8 mouse cellular contexts compared by ENCODE assay signal in genomic region chr1:86486703-86487294, GRCm38 (mm10). TPM values are rescaled to one million over a fixed set of nuclear protein-coding genes. Genes with fewer than 3 reads are reported as not detected.
DNase-seq lines count a peak whose midpoint lies in the region; ATAC-seq and TF ChIP-seq lines count a peak whose summit lies in the region.

No protein-coding gene starts in this region.

- TF ChIP-seq EP300 in ES-Bruce4 (IDR thresholded peaks at IDR 0.05; ENCODE audit: insufficient read depth, low read depth, low read length) = no peak

- no peak for TF ChIP-seq POLR2A in ES-Bruce4 (IDR thresholded peaks at IDR 0.05; ENCODE audit: insufficient read depth, low read length)

- WGBS in heart, embryonic 12.5 days = 6% methylated on average over 13 of the region's 13 CpGs
- 10% methylated on average over 13 of the region's 13 CpGs for WGBS in forebrain, embryonic 16.5 days
- 4% methylated on average over 13 of the region's 13 CpGs for WGBS in liver, embryonic 16.5 days (ENCODE audit: insufficient replicate concordance)

- H3K4me3 ChIP-seq in heart, embryonic 12.5 days = peak overlapping the region; percentile 69
- H3K4me3 ChIP-seq in ES-Bruce4 (ENCODE audit: low read depth, low read length) = peak overlapping the region; percentile 90
- H3K4me3 ChIP-seq in forebrain, embryonic 16.5 days (replicated peaks; ENCODE audit: low read length) = peak overlapping the region; percentile 64
- H3K4me3 ChIP-seq in liver, embryonic 16.5 days (ENCODE audit: low read depth, low read length) = peak overlapping the region; percentile 84

- H3K9me3 ChIP-seq in heart, embryonic 12.5 days (replicated peaks) = no peaks in the 10 kb centered on the region
- H3K9me3 ChIP-seq in ES-Bruce4 (replicated peaks; ENCODE audit: control insufficient read depth, insufficient read depth, low read length, poor library complexity, severe bottlenecking) = no peaks in the 10 kb centered on the region
- no peaks in the 10 kb centered on the region for H3K9me3 ChIP-seq in forebrain, embryonic 16.5 days (ENCODE audit: control insufficient read depth, low read length)
- H3K9me3 ChIP-seq in liver, embryonic 16.5 days (replicated peaks; ENCODE audit: control insufficient read depth, low read length) = no peaks in the 10 kb centered on the region

- TF ChIP-seq CTCF in ES-Bruce4 (IDR thresholded peaks at IDR 0.05; ENCODE audit: low read depth, low read length) = no peak

- H3K27ac ChIP-seq in heart, embryonic 12.5 days (ENCODE audit: poor library complexity, severe bottlenecking) = peak overlapping the region; percentile 95
- H3K27ac ChIP-seq in ES-Bruce4 (ENCODE audit: insufficient read depth, low read length) = peak overlapping the region; percentile 83
- peak overlapping the region; percentile 99 for H3K27ac ChIP-seq in forebrain, embryonic 16.5 days (ENCODE audit: low read length)
- peak overlapping the region; percentile 95 for H3K27ac ChIP-seq in liver, embryonic 16.5 days (ENCODE audit: low read length)

- no peak for DNase-seq in heart, postnatal 14 days
- no peak for DNase-seq in Muller cell, postnatal 12 days (ENCODE audit: inconsistent ontology term)
- DNase-seq in frontal cortex, adult 2 months (ENCODE audit: extremely low spot score in 1 of 2, low spot score in 1 of 2) = no peak
- no peak for DNase-seq in testis, postnatal 10 days (ENCODE audit: low spot score)

- H3K4me2 ChIP-seq in heart, embryonic 12.5 days = peak overlapping the region; percentile 82
- peak overlapping the region; percentile 63 for H3K4me2 ChIP-seq in forebrain, embryonic 16.5 days (ENCODE audit: low read length)
- peak overlapping the region; percentile 94 for H3K4me2 ChIP-seq in liver, embryonic 16.5 days (ENCODE audit: low read depth, low read length)

- peak overlapping the region; percentile 74 for H3K9ac ChIP-seq in heart, embryonic 12.5 days
- peak overlapping the region; percentile 67 for H3K9ac ChIP-seq in ES-Bruce4 (ENCODE audit: low read depth, poor library complexity, severe bottlenecking)
- H3K9ac ChIP-seq in forebrain, embryonic 16.5 days (replicated peaks; ENCODE audit: low read depth, low read length) = peak overlapping the region; percentile 87
- peak overlapping the region; percentile 79 for H3K9ac ChIP-seq in liver, embryonic 16.5 days (ENCODE audit: low read depth, low read length)

- H3K36me3 ChIP-seq in heart, embryonic 12.5 days = no peaks in the 10 kb centered on the region
- no peaks in the 10 kb centered on the region for H3K36me3 ChIP-seq in ES-Bruce4 (ENCODE audit: control insufficient read depth, insufficient read depth, low read length, poor library complexity, severe bottlenecking)
- H3K36me3 ChIP-seq in forebrain, embryonic 16.5 days (ENCODE audit: control insufficient read depth, insufficient read depth) = no peaks in the 10 kb centered on the region
- no peaks in the 10 kb centered on the region for H3K36me3 ChIP-seq in liver, embryonic 16.5 days (ENCODE audit: control insufficient read depth, insufficient read depth)

- H3K4me1 ChIP-seq in heart, embryonic 12.5 days (replicated peaks) = peaks cover 14% of the 10 kb centered on the region
- H3K4me1 ChIP-seq in ES-Bruce4 (ENCODE audit: control insufficient read depth, insufficient read depth, low read length) = peaks cover 8% of the 10 kb centered on the region
- peaks cover 14% of the 10 kb centered on the region for H3K4me1 ChIP-seq in forebrain, embryonic 16.5 days (replicated peaks; ENCODE audit: control insufficient read depth, insufficient read depth, low read length)
- H3K4me1 ChIP-seq in liver, embryonic 16.5 days (ENCODE audit: control insufficient read depth, low read depth, low read length) = peaks cover 28% of the 10 kb centered on the region

- ATAC-seq in heart, embryonic 12.5 days (ENCODE audit: insufficient number of reproducible peaks, low FRiP score) = no peak; the same call in 1 of the 2 replicates
- no peak for ATAC-seq in forebrain, embryonic 16.5 days
- no peak for ATAC-seq in liver, embryonic 16.5 days (ENCODE audit: low read depth)

- H3K27me3 ChIP-seq in heart, embryonic 12.5 days (replicated peaks) = no peaks in the 10 kb centered on the region
- H3K27me3 ChIP-seq in ES-Bruce4 (ENCODE audit: control insufficient read depth, insufficient read depth, low read length, poor library complexity, severe bottlenecking) = no peaks in the 10 kb centered on the region
- no peaks in the 10 kb centered on the region for H3K27me3 ChIP-seq in forebrain, embryonic 16.5 days (replicated peaks; ENCODE audit: control insufficient read depth, insufficient read depth, low read length)
- no peaks in the 10 kb centered on the region for H3K27me3 ChIP-seq in liver, embryonic 16.5 days (ENCODE audit: control insufficient read depth, insufficient read depth, low read depth, low read length)

- intact Hi-C loops in heart, postnatal 14 days (cut with DNase I) = loop anchor here (1.0 kb wide), 2 partner anchors 14 to 39 kb away; no protein-coding TSS in a partner anchor

RNA-seq across cellular contexts. Expression of gene Ptma, which starts 39.7 kb away (rescaled TPM):
- 1,057 and 1,113 TPM in 2 replicates for polyA plus RNA-seq in heart, embryonic 12.5 days (2016; fragmentation: Nextera tagmentation; extraction: Ambion mirVana)
- total RNA-seq in heart, postnatal 14 days (2021) = 100 to 1,000 TPM; 290 to 401 TPM
- polyA plus RNA-seq in ES-Bruce4 (2011; ENCODE audit: insufficient read depth, insufficient read length, low read depth, missing spikeins) = 3,893 and 3,930 TPM in 2 replicates
- 1,987 and 2,275 TPM in 2 replicates for polyA plus RNA-seq in forebrain, embryonic 16.5 days (2015; fragmentation: Nextera tagmentation; extraction: Ambion mirVana)
- polyA plus RNA-seq in liver, embryonic 16.5 days (2015; fragmentation: Nextera tagmentation; extraction: Ambion mirVana) = 500 and 746 TPM in 2 replicates
- polyA plus RNA-seq in frontal cortex, adult 2 months (2012; rRNA removed) = 707 and 751 TPM in 2 replicates
